Mouse (Mus musculus) erythroblast, embryonic 14.5 days (primary cell): ENCODE measurements around the gene Mgst2.

Experiments used
- GATA1 ChIP-seq: IDR thresholded peaks from 2 replicates; pipeline ENCODE4 v1.6.1; 2012; ENCODE audit warnings: low read length, inconsistent platforms, mixed read lengths
- TAL1 ChIP-seq: IDR thresholded peaks from 3 replicates; pipeline ENCODE4 v1.6.1; 2012; ENCODE audit warnings: low read length, inconsistent platforms, mixed read lengths

DNA sequence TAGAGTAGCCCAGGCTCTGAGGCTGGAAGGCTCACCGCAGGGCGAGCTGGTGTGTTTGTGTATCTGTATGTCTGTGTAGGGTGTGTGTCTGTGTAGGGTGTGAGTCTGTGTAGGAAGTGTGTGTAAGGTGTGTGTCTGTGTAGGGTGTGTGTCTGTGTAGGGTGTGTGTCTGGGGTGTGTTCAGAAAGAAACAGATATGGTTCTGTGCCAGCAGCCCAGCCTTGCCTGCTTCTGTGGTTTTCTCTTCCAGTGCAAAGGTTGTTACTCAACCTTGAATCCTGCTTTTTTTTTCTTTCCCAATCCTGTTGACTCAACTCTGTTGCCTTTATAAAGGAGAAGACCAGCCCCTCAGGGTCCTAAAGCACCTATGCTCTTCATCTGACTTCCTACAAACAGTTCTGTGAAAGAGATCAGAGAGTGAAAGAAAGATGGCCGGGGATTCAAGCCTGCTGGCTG lies 689 bp downstream of the Mgst2 start:
- TF ChIP-seq GATA1 (no peak), TAL1 (no peak)
